Mouse (Mus musculus): Measurements from ENCODE around the gene Glt1d1. TPM values are rescaled to one million over a fixed set of nuclear protein-coding genes. Genes with fewer than 3 reads are reported as not detected.

Gene Glt1d1
- polyA plus RNA-seq, 1 experiment from 2014 or later: 0.33 TPM

GRCm38 (mm10) chr5:127637622-127638021, 5.6 kb downstream of the Glt1d1 start:
- no peak for ATAC-seq (ENCODE audit: insufficient number of reproducible peaks, insufficient read depth, low FRiP score, low read depth)
- no peaks in the 10 kb centered on the region for H3K4me1 ChIP-seq (ENCODE audit: control insufficient read depth, insufficient read depth, low read length)
- 0 out of 2 replicates have a peak, but pooled peaks cover 7% of the 10 kb centered on the region for H3K9me3 ChIP-seq (ENCODE audit: control insufficient read depth, low read depth, low read length)
- WGBS: 64% methylated on average over 4 of the region's 4 CpGs
- H3K4me2 ChIP-seq (replicated peaks; ENCODE audit: low read depth, low read length): no peak overlapping the region
- H3K4me3 ChIP-seq (ENCODE audit: low read depth, low read length): no peak overlapping the region
- H3K27ac ChIP-seq (ENCODE audit: low read length): no peak overlapping the region
- no peak overlapping the region for H3K9ac ChIP-seq (replicated peaks; ENCODE audit: low read depth, low read length)
- no peaks in the 10 kb centered on the region for H3K27me3 ChIP-seq (ENCODE audit: control insufficient read depth, insufficient read depth, low read length)
- no peaks in the 10 kb centered on the region for H3K36me3 ChIP-seq (ENCODE audit: control insufficient read depth, insufficient read depth, low read length)

GRCm38 (mm10) chr5:127638177-127638576, 6.1 kb downstream of the Glt1d1 start:
- no peaks in the 10 kb centered on the region for H3K4me1 ChIP-seq (ENCODE audit: control insufficient read depth, insufficient read depth, low read length)
- 87% methylated on average over 2 of the region's 2 CpGs for WGBS
- no peaks in the 10 kb centered on the region for H3K36me3 ChIP-seq (ENCODE audit: control insufficient read depth, insufficient read depth, low read length)
- peaks cover 7% of the 10 kb centered on the region; the same call in 1 of the 2 replicates for H3K9me3 ChIP-seq (ENCODE audit: control insufficient read depth, low read depth, low read length)
- no peaks in the 10 kb centered on the region for H3K27me3 ChIP-seq (ENCODE audit: control insufficient read depth, insufficient read depth, low read length)
- no peak overlapping the region for H3K9ac ChIP-seq (replicated peaks; ENCODE audit: low read depth, low read length)
- H3K4me3 ChIP-seq (ENCODE audit: low read depth, low read length): no peak overlapping the region
- ATAC-seq (ENCODE audit: insufficient number of reproducible peaks, insufficient read depth, low FRiP score, low read depth): no peak
- no peak overlapping the region for H3K4me2 ChIP-seq (replicated peaks; ENCODE audit: low read depth, low read length)
- H3K27ac ChIP-seq (ENCODE audit: low read length): no peak overlapping the region

- H3K9me3 ChIP-seq (ENCODE audit: control insufficient read depth, low read depth, low read length): peaks cover 7% of the 10 kb centered on the region; the same call in 1 of the 2 replicates
- no peak overlapping the region for H3K9ac ChIP-seq (replicated peaks; ENCODE audit: low read depth, low read length)
- H3K36me3 ChIP-seq (ENCODE audit: control insufficient read depth, insufficient read depth, low read length): no peaks in the 10 kb centered on the region
- no peak overlapping the region for H3K27ac ChIP-seq (ENCODE audit: low read length)
- WGBS: 89% methylated on average over 6 of the region's 6 CpGs
- H3K4me3 ChIP-seq (ENCODE audit: low read depth, low read length): no peak overlapping the region
- H3K4me1 ChIP-seq (ENCODE audit: control insufficient read depth, insufficient read depth, low read length): no peaks in the 10 kb centered on the region
- no peaks in the 10 kb centered on the region for H3K27me3 ChIP-seq (ENCODE audit: control insufficient read depth, insufficient read depth, low read length)
- H3K4me2 ChIP-seq (replicated peaks; ENCODE audit: low read depth, low read length): no peak overlapping the region
- no peak for ATAC-seq (ENCODE audit: insufficient number of reproducible peaks, insufficient read depth, low FRiP score, low read depth)
These were observed 7.1 kb downstream of the Glt1d1 start for GRCm38 (mm10) chr5:127639067-127639605.

GRCm38 (mm10) chr5:127639635-127640034, 7.6 kb downstream of the Glt1d1 start:
- no peak overlapping the region for H3K4me3 ChIP-seq (ENCODE audit: low read depth, low read length)
- H3K4me2 ChIP-seq (replicated peaks; ENCODE audit: low read depth, low read length): no peak overlapping the region
- no peaks in the 10 kb centered on the region for H3K36me3 ChIP-seq (ENCODE audit: control insufficient read depth, insufficient read depth, low read length)
- 91% methylated on average over 13 of the region's 13 CpGs for WGBS
- ATAC-seq (ENCODE audit: insufficient number of reproducible peaks, insufficient read depth, low FRiP score, low read depth): no peak
- no peak overlapping the region for H3K27ac ChIP-seq (ENCODE audit: low read length)
- H3K9ac ChIP-seq (replicated peaks; ENCODE audit: low read depth, low read length): no peak overlapping the region
- H3K9me3 ChIP-seq (ENCODE audit: control insufficient read depth, low read depth, low read length): peaks cover 7% of the 10 kb centered on the region; the same call in 1 of the 2 replicates
- no peaks in the 10 kb centered on the region for H3K27me3 ChIP-seq (ENCODE audit: control insufficient read depth, insufficient read depth, low read length)
- no peaks in the 10 kb centered on the region for H3K4me1 ChIP-seq (ENCODE audit: control insufficient read depth, insufficient read depth, low read length)

- Histone ChIP-seq H3K4me1 (ENCODE audit: control insufficient read depth, insufficient read depth, low read length) (no peaks in the 10 kb centered on the region), H3K27ac (ENCODE audit: low read length) (no peak overlapping the region), H3K9me3 (ENCODE audit: control insufficient read depth, low read depth, low read length) (peaks cover 7% of the 10 kb centered on the region; the same call in 1 of the 2 replicates), H3K9ac (replicated peaks; ENCODE audit: low read depth, low read length) (no peak overlapping the region), H3K4me2 (replicated peaks; ENCODE audit: low read depth, low read length) (no peak overlapping the region), H3K27me3 (ENCODE audit: control insufficient read depth, insufficient read depth, low read length) (no peaks in the 10 kb centered on the region), H3K4me3 (ENCODE audit: low read depth, low read length) (no peak overlapping the region), H3K36me3 (ENCODE audit: control insufficient read depth, insufficient read depth, low read length) (no peaks in the 10 kb centered on the region)
- no peak for ATAC-seq (ENCODE audit: insufficient number of reproducible peaks, insufficient read depth, low FRiP score, low read depth)
- WGBS: 93% methylated on average over 3 of the region's 3 CpGs
These were observed 8.3 kb downstream of the Glt1d1 start for GRCm38 (mm10) chr5:127640359-127640758.

- Histone ChIP-seq H3K9ac (replicated peaks; ENCODE audit: low read depth, low read length) (no peak overlapping the region), H3K27ac (ENCODE audit: low read length) (no peak overlapping the region), H3K4me1 (ENCODE audit: control insufficient read depth, insufficient read depth, low read length) (no peaks in the 10 kb centered on the region), H3K4me3 (ENCODE audit: low read depth, low read length) (no peak overlapping the region), H3K9me3 (ENCODE audit: control insufficient read depth, low read depth, low read length) (peaks cover 7% of the 10 kb centered on the region; the same call in 1 of the 2 replicates), H3K36me3 (ENCODE audit: control insufficient read depth, insufficient read depth, low read length) (no peaks in the 10 kb centered on the region), H3K4me2 (replicated peaks; ENCODE audit: low read depth, low read length) (no peak overlapping the region), H3K27me3 (ENCODE audit: control insufficient read depth, insufficient read depth, low read length) (no peaks in the 10 kb centered on the region)
- no peak for ATAC-seq (ENCODE audit: insufficient number of reproducible peaks, insufficient read depth, low FRiP score, low read depth)
- 91% methylated on average over 14 of the region's 15 CpGs for WGBS
These were observed 9.3 kb downstream of the Glt1d1 start for GRCm38 (mm10) chr5:127641185-127641958.

- Histone ChIP-seq H3K9me3 (ENCODE audit: control insufficient read depth, low read depth, low read length) (no peaks in the 10 kb centered on the region; the same call in 1 of the 2 replicates), H3K27ac (ENCODE audit: low read length) (no peak overlapping the region), H3K36me3 (ENCODE audit: control insufficient read depth, insufficient read depth, low read length) (no peaks in the 10 kb centered on the region), H3K4me1 (ENCODE audit: control insufficient read depth, insufficient read depth, low read length) (no peaks in the 10 kb centered on the region), H3K27me3 (ENCODE audit: control insufficient read depth, insufficient read depth, low read length) (no peaks in the 10 kb centered on the region), H3K9ac (replicated peaks; ENCODE audit: low read depth, low read length) (no peak overlapping the region), H3K4me3 (ENCODE audit: low read depth, low read length) (no peak overlapping the region), H3K4me2 (replicated peaks; ENCODE audit: low read depth, low read length) (no peak overlapping the region)
- no peak for ATAC-seq (ENCODE audit: insufficient number of reproducible peaks, insufficient read depth, low FRiP score, low read depth)
- WGBS: 74% methylated on average over 6 of the region's 6 CpGs
These were observed 16.0 kb downstream of the Glt1d1 start for GRCm38 (mm10) chr5:127648046-127648445.

GRCm38 (mm10) chr5:127649077-127649476, 17.0 kb downstream of the Glt1d1 start:
- Histone ChIP-seq H3K27me3 (ENCODE audit: control insufficient read depth, insufficient read depth, low read length) (no peaks in the 10 kb centered on the region), H3K4me2 (replicated peaks; ENCODE audit: low read depth, low read length) (no peak overlapping the region), H3K9me3 (ENCODE audit: control insufficient read depth, low read depth, low read length) (no peaks in the 10 kb centered on the region), H3K9ac (replicated peaks; ENCODE audit: low read depth, low read length) (no peak overlapping the region), H3K4me1 (ENCODE audit: control insufficient read depth, insufficient read depth, low read length) (no peaks in the 10 kb centered on the region), H3K27ac (ENCODE audit: low read length) (no peak overlapping the region), H3K4me3 (ENCODE audit: low read depth, low read length) (no peak overlapping the region), H3K36me3 (ENCODE audit: control insufficient read depth, insufficient read depth, low read length) (no peaks in the 10 kb centered on the region)
- no peak for ATAC-seq (ENCODE audit: insufficient number of reproducible peaks, insufficient read depth, low FRiP score, low read depth)
